Mouse (Mus musculus) stomach, embryonic 16.5 days (tissue): ENCODE results near the gene Tpm1. TPM values are rescaled to one million over a fixed set of nuclear protein-coding genes. Genes with fewer than 3 reads are reported as not detected.

Source experiments
- ATAC-seq: fragments of 200-750 bp; cut with Nextera tagmentation; 2 replicates; pipeline ENCODE4 v1.8.0; 2017; ENCODE audit warnings: moderate number of reproducible peaks, moderate TSS enrichment; ENCODE audit not compliant: insufficient read depth, low FRiP score
- H3K27ac ChIP-seq: fragments of 300-500 bp; sonication (generic); 2 replicates; pipeline ENCODE4 v1.5.1; 2014; ENCODE audit warnings: low read length
- H3K27me3 ChIP-seq: fragments of 300-500 bp; sonication (generic); 2 replicates; pipeline ENCODE4 v1.6.1; 2014; ENCODE audit warnings: low read length, control low read depth, mixed read lengths; ENCODE audit not compliant: control insufficient read depth, insufficient read depth
- H3K36me3 ChIP-seq: fragments of 300-500 bp; sonication (generic); 2 replicates; pipeline ENCODE4 v1.6.1; 2014; ENCODE audit warnings: low read length; ENCODE audit not compliant: control insufficient read depth, insufficient read depth
- H3K4me1 ChIP-seq: fragments of 300-500 bp; sonication (generic); 2 replicates; pipeline ENCODE4 v1.6.1; 2014; ENCODE audit warnings: low read length, control low read depth, mixed read lengths; ENCODE audit not compliant: control insufficient read depth, insufficient read depth
- H3K4me2 ChIP-seq: fragments of 300-500 bp; sonication (generic); 2 replicates; pipeline ENCODE4 v1.6.1; 2014; ENCODE audit warnings: low read depth, low read length, mixed read lengths
- H3K4me3 ChIP-seq: fragments of 300-500 bp; sonication (generic); replicated peaks from 2 replicates; pipeline ENCODE4 v1.5.1; 2014; ENCODE audit warnings: mild to moderate bottlenecking, low read length
- H3K9ac ChIP-seq: fragments of 300-500 bp; sonication (generic); 2 replicates; pipeline ENCODE4 v1.6.1; 2014; ENCODE audit warnings: low read length
- H3K9me3 ChIP-seq: fragments of 300-500 bp; sonication (generic); replicated peaks from 2 replicates; pipeline ENCODE4 v1.6.1; 2016; ENCODE audit warnings: low read length, control low read depth; ENCODE audit not compliant: control insufficient read depth
- WGBS: fragments of 180-500 bp; shearing (Covaris S2); extraction: QIAGEN DNeasy Blood & Tissue Kit; methylation state at CpG from one replicate; pipeline ENCODE4 v1.1.7; 2014; 5-methylcytosine and 5-hydroxymethylcytosine counted together
- polyA plus RNA-seq: library from polyadenylated mRNA; unstranded; fragments of >200 nt; fragmentation: Nextera tagmentation; extraction: Ambion mirVana; gene quantifications from 2 replicates; pipeline ENCODE4 v1.2.1, GENCODE M21; 2015

Gene Tpm1
- polyA plus RNA-seq, 1 experiment from 2014 or later = 1,473 TPM

DNA sequence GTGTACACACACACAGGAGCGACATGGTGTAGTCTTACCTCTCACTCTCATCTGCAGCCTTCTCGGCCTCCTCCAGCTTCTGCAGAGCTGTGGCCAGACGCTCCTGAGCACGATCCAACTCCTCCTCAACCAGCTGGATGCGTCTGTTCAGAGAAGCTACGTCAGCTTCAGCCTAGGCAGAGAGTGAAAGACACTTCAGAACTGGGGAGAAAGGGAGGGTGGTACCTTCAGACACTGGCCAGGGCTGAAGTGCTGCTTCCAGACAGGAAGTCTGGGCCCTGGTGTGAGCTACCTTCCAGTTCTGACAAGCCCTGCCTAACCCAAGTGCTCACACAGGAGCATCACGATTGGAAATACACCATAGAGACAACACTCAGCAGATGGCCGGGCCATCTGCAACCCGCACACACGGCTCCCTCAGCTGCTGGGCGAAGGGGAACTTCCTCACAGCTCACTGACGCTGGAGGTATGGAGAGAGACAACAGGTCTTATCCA lies 13.2 kb downstream of the Tpm1 start:
- WGBS = 76% methylated on average over 12 of the region's 12 CpGs
- Histone ChIP-seq H3K9me3 (peaks cover 9% of the 10 kb centered on the region), H3K9ac (no peak overlapping the region), H3K27ac (peak overlapping the region; percentile 38), H3K4me3 (no peak overlapping the region), H3K4me2 (no peak overlapping the region), H3K4me1 (peaks cover 34% of the 10 kb centered on the region), H3K27me3 (no peaks in the 10 kb centered on the region), H3K36me3 (peaks cover 49% of the 10 kb centered on the region)
- ATAC-seq = no peak

DNA sequence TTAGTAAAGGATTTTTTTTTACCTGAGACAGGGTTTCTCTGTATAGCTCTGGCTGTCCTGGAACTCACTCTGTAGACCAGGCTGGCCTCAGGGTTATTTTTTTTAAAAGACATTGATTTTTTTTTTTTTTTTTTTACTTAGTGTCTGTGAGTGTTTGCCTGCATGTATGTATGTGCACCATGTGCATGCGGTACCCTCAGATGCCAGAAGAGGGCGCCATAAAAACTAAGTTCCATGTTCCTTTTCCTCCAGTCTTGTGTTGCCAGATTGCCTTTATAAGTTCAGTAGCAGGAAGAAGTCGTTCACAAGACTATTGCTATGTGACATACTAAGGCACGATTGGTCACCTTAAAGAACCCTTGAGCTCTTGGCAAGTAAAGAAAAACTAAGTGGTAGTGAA lies 14.5 kb downstream of the Tpm1 start:
- peaks cover 9% of the 10 kb centered on the region for H3K9me3 ChIP-seq
- H3K27me3 ChIP-seq = no peaks in the 10 kb centered on the region
- 88% methylated on average over 4 of the region's 4 CpGs for WGBS
- H3K4me1 ChIP-seq = peaks cover 21% of the 10 kb centered on the region
- H3K4me3 ChIP-seq = no peak overlapping the region
- H3K4me2 ChIP-seq = no peak overlapping the region
- no peak overlapping the region for H3K27ac ChIP-seq
- H3K36me3 ChIP-seq = peaks cover 52% of the 10 kb centered on the region
- no peak for ATAC-seq
- no peak overlapping the region for H3K9ac ChIP-seq

DNA sequence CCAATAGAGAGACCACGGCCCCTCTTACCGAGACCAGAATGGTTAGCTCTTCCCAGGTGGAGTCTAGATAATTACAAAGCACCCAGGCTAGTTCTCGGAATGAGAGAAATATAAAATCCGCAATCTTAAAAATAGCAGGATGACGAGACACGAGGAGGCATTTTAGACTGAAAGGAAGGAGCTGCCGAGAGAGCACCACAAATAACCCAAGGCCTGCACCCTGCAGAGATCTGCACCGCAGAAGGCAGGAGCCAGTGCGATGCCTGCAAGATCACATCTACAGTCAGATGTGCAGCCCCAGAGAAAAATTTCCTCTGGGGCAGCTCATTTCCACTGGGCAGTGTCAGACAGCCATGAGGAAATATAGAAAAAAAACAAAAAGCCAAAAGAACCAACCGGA lies 16.2 kb downstream of the Tpm1 start:
- Histone ChIP-seq H3K4me1 (peaks cover 10% of the 10 kb centered on the region), H3K36me3 (peaks cover 57% of the 10 kb centered on the region), H3K4me2 (no peak overlapping the region), H3K9ac (no peak overlapping the region), H3K9me3 (peaks cover 9% of the 10 kb centered on the region), H3K27ac (no peak overlapping the region), H3K27me3 (no peaks in the 10 kb centered on the region), H3K4me3 (no peak overlapping the region)
- ATAC-seq = no peak
- 92% methylated on average over 10 of the region's 10 CpGs for WGBS

DNA sequence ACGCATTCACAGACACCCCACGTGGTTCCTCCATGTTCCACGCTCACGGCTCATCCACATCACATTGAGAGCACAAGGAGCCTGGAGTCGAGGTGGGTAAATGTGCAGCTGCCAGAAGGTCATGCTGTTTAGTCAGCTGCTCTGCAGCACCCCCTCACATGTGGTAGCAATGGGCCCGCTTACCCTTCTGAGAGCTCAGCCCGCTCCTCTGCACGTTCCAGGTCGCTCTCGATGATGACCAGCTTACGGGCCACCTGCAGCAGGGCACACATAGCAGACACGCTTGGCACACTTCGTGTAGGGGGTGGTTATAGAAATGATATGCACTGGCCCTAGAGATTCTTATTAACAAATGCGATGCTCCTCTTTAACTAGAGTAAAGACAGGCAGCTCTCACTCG lies 16.6 kb downstream of the Tpm1 start:
- 91% methylated on average over 15 of the region's 15 CpGs for WGBS
- Histone ChIP-seq H3K36me3 (peaks cover 57% of the 10 kb centered on the region), H3K4me1 (peaks cover 10% of the 10 kb centered on the region), H3K4me3 (no peak overlapping the region), H3K27ac (no peak overlapping the region), H3K9ac (no peak overlapping the region), H3K4me2 (no peak overlapping the region), H3K27me3 (no peaks in the 10 kb centered on the region), H3K9me3 (peaks cover 9% of the 10 kb centered on the region)
- ATAC-seq = no peak

DNA sequence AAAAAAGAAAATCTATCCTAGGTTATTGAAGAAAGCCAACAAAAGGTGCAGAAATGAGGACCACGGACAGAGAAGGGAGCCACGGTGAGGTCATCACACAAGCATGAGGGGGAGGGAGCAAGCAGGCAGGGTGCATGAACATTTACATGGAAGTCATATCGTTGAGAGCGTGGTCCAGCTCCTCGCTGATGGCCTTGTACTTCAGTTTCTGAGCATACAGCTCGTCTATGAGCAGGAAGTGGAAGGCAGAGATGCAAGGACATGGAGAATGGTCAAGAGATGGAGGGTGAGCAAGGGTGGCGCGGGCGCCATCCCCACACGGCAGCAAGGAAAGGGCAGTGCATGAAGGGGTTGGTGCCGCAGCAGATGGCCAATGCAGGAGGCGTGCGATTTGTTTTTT lies 19.7 kb downstream of the Tpm1 start:
- Histone ChIP-seq H3K4me2 (no peak overlapping the region), H3K4me3 (no peak overlapping the region), H3K36me3 (peaks cover 52% of the 10 kb centered on the region), H3K4me1 (0 out of 2 replicates have a peak, but pooled peaks cover 2% of the 10 kb centered on the region), H3K9me3 (no peaks in the 10 kb centered on the region), H3K27me3 (no peaks in the 10 kb centered on the region), H3K9ac (no peak overlapping the region), H3K27ac (no peak overlapping the region)
- ATAC-seq = no peak
- WGBS = 85% methylated on average over 13 of the region's 13 CpGs

DNA sequence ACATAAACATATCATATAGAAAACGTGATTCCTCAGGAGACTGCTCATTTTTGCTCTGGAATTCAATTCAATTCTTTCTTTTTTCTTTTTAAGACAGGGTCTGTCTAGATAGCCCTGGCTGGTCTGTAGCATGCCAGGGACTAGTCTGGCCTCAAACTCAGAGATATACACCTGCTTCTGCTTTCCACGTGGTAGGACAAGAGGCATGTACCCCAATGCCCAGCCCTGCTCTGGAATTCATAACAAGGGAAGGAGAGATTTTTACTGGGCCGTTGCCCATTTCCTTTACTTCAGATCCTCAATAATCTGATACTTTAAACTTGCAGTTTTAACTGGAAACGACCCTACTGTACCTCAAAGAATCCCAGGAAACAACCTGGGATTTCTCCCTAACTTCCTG lies 20.3 kb downstream of the Tpm1 start:
- 61% methylated on average over 4 of the region's 4 CpGs for WGBS
- H3K4me3 ChIP-seq = no peak overlapping the region
- H3K4me1 ChIP-seq = 0 out of 2 replicates have a peak, but pooled peaks cover 4% of the 10 kb centered on the region
- ATAC-seq = no peak
- no peak overlapping the region for H3K9ac ChIP-seq
- H3K27me3 ChIP-seq = no peaks in the 10 kb centered on the region
- no peaks in the 10 kb centered on the region for H3K9me3 ChIP-seq
- H3K36me3 ChIP-seq = peaks cover 51% of the 10 kb centered on the region
- no peak overlapping the region for H3K27ac ChIP-seq
- H3K4me2 ChIP-seq = no peak overlapping the region

DNA sequence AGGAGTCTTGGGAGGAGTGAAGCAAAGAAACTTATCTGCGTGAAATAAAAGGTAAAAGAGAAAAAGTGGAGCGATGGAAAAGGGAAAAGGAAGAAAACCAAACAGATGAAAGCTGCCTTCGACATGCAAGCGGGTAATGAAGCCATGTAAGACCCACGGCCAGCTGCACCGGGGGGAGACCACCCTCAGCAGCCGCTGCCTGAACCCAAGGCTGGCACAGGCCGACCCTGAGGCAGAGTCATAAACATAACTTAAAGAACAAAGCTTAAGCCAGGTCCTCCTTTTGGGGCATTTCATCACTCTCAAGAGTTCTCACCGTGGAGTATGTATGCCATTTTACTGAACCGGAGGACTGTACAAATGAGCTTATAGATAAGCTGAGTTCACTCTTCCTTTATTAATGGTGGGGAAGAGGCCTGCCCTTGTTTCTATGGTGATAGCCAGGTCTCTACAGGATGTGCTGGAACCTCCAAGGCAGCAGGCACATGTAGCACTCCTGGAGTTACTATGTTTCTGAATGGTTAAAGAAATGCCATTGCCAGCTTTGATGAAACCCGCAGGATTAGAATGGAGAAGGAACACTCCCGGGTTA lies 21.0 kb downstream of the Tpm1 start:
- Histone ChIP-seq H3K4me2 (no peak overlapping the region), H3K4me1 (0 out of 2 replicates have a peak, but pooled peaks cover 4% of the 10 kb centered on the region), H3K36me3 (peaks cover 47% of the 10 kb centered on the region), H3K27ac (no peak overlapping the region), H3K27me3 (no peaks in the 10 kb centered on the region), H3K4me3 (no peak overlapping the region), H3K9ac (no peak overlapping the region), H3K9me3 (no peaks in the 10 kb centered on the region)
- WGBS = 78% methylated on average over 12 of the region's 12 CpGs
- ATAC-seq = no peak

DNA sequence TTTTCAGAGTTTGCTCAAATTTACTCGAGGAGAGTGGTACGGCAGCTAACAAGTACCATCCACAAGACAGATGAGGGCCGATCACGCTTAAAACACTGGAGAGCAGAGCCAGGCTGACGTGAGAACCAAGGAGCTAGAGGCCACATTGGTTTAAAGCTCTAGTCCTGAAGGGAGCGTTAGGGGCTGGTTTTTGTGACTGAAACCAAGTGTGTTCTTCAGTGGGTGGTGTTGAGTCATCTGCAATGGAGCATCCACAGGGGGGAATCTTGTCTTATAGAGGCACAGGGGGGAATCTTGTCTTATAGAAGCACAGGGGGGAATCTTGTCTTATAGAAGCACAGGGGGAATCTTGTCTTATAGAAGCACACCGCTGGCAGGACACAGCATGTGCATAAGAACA lies 22.3 kb downstream of the Tpm1 start:
- ATAC-seq = no peak
- Histone ChIP-seq H3K4me3 (no peak overlapping the region), H3K9me3 (no peaks in the 10 kb centered on the region), H3K4me1 (0 out of 2 replicates have a peak, but pooled peaks cover 4% of the 10 kb centered on the region), H3K36me3 (peaks cover 40% of the 10 kb centered on the region), H3K9ac (no peak overlapping the region), H3K27ac (no peak overlapping the region), H3K4me2 (no peak overlapping the region), H3K27me3 (no peaks in the 10 kb centered on the region)
- WGBS = 91% methylated on average over 7 of the region's 7 CpGs

DNA sequence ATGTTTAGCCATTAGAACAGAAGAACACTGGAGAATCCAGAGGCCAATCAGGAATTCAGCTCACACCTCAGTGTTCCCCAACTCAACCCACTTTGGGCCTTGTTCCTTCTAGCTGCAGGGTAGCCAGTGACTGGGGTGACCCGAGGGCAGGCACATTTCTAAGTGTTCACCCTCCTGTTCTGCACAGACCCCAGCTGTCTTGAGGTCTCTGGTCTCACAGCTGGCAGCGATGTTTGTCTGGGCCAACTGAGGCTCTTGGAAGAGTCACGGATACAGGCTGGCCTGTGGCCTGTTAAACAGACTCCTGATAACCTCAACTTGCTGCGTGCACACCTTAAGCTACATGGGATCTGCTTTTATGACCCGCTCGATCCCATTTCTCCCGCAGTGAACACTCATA lies 23.1 kb downstream of the Tpm1 start:
- no peaks in the 10 kb centered on the region for H3K27me3 ChIP-seq
- no peak overlapping the region for H3K4me2 ChIP-seq
- no peak for ATAC-seq
- no peak overlapping the region for H3K4me3 ChIP-seq
- no peak overlapping the region for H3K9ac ChIP-seq
- H3K9me3 ChIP-seq = no peaks in the 10 kb centered on the region
- peaks cover 42% of the 10 kb centered on the region for H3K36me3 ChIP-seq
- 0 out of 2 replicates have a peak, but pooled peaks cover 4% of the 10 kb centered on the region for H3K4me1 ChIP-seq
- no peak overlapping the region for H3K27ac ChIP-seq
- WGBS = 90% methylated on average over 7 of the region's 7 CpGs
